Mouse (Mus musculus) CD4-positive, CD25-positive, alpha-beta regulatory T cell, adult 4 months (primary cell): ENCODE results near the gene 1700015F17Rik. TPM values are rescaled to one million over a fixed set of nuclear protein-coding genes. Genes with fewer than 3 reads are reported as not detected.

Source experiments
- ATAC-seq: one replicate; pipeline ENCODE4 v1.8.0; 2017
- polyA plus RNA-seq, 2 experiments: library from polyadenylated mRNA; unstranded; fragments of 100-300 nt; shearing (Covaris generic); gene quantifications; one replicate each; pipeline ENCODE4 v1.2.1; 2017

1700015F17Rik gene
- not detected for polyA plus RNA-seq

DNA sequence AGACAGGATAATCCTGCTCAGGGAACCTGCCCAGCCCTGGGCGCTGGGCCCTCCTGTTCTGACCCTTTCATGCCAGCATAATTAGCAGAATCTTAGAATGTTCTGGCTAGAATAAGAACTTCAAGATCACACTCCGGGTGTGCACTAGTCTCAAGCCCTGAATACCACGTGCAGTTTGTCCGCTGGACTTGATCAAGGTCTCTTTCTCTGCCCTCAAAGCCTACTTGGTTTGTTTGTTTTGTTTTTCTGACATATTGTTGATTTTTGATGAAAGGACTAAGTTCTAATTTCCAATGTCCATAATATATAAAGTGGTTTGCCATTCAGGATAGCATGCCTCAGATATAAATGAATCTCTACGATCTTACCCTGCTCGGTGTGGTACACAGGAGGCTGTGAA lies at the start of gene 1700015F17Rik:
TSS of gene 1700015F17Rik (minus strand) at position 101 of the 400 bp plus-strand sequence.
- ATAC-seq = no peak

DNA sequence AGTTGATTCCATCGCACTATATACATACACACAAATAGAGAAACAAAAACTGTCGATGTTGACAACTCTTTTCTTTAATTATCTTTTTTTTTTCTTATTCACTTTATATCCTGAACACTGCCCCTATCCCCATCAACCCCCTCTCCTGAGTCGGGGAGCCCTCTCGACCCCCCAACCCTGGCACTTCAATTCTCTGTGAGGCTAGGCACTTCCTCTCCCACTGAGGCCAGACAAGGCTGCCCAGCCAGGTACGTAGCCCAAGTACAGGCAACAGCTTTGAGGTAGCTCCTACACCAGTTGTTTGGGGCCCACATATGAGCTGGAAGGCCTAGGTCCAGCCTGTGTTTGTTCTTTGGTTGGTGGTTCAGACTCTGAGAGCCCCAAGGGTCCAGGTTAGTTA lies 36.5 kb upstream of the 1700015F17Rik start:
- ATAC-seq = no peak

DNA sequence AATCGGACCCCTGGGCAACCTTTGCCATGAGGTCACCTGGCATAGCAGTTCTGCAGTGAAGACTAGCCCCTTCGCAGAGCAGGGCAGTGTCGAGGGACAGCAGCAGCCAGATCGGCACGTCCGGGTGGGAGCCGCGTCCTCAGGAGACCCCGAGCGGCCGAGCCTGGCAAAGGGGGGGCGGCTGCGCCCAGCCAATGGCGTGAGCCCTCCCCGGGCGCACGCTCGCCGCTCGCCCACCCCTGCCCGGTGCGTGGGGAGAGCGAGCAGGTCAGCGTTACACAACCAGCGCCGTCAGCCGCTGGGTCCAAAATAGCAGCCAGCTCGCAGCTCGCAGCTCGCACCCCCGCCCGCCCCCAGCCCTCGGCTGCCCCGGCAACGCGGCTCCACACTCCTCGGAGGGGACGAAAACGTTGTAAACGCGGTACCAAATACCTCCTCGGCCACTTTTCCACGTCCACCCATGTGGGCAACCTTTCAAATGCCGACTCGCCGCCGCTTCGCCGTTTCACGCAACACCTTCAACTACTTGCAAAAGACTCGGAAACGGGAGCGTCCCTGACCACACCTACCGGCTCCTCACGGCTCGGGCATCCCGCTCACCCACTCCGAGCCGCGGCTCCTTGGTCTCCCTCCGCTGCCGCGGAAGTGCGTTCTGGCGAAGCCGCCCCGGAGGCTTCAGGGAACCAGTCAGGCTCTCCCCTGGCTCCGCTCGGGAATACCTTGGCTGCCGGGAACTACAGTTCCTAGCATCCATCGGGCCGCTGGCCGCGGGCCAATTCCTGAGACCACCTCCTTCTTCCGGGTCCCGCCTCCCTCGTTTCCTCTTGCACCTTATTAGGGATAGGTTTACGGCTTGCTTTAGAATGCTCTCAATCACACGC lies 35.5 kb upstream of the 1700015F17Rik start, which contains the start of gene Cldn12:
TSS of gene Cldn12 (minus strand) at position 763 of the 881 bp plus-strand sequence.
- ATAC-seq = peak; percentile 82

DNA sequence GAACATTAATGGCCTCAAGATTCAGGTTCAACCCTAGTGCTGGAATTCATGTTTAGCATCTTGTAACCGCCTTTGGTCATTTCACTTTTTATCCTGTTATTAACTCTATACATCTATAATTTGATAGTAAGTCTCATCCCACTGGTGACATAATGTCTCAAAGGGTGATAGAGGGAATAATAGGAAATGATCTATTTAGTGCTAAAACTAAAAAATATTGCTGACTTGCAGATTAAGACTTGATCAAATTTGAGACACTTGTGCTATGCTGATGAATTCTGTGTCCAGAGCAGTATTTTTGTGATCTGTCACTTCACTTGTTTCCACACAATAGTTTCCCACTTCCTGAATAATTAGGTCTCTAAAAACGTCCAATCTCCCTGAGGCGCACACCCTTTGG lies 32.5 kb upstream of the 1700015F17Rik start:
- no peak for ATAC-seq

DNA sequence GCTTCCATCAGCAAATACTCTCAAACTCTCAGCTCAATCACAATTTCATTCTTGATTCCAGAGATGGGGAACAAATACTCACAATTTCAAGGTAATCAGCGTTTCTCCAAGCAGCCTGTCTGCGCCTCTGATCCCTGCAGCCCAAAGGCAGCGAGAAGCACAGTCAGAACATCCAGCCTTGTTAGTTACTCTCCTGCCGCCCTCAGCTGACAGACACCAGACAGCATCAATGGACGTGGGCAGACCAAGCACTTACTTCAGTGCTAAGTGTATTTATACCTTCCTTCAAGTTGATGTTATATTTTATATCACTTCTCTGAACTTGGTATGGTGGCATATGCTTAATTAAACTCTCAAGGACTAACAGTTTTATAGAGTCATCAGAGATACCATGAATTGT lies 32.0 kb upstream of the 1700015F17Rik start:
- ATAC-seq = no peak

DNA sequence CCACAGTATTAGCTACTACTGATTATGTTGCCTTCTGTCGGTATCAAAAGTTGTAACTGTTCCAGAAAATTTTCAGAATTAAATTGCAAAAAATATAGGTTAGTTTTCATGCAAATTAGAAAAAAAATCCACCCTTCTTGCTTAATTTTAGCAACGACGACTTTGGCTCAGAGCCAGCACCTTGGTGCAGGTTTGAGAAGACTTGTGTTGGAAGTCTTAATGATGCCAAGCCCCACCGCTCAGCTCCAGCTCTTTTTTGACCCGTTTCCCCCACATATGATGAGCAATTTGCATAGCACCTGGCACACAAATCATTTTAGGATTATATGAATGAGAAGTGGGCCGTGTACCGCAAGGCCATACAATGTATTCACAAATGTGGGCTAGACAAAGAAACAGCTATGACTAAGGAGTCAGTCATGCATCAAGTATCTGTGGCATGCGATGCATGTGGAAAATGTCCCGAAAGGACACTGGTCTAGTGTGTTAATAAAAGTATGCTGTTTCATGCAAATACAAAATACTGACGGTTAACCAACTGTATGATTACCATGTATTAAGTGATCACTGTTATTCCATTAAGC lies 31.5 kb upstream of the 1700015F17Rik start:
- no peak for ATAC-seq

DNA sequence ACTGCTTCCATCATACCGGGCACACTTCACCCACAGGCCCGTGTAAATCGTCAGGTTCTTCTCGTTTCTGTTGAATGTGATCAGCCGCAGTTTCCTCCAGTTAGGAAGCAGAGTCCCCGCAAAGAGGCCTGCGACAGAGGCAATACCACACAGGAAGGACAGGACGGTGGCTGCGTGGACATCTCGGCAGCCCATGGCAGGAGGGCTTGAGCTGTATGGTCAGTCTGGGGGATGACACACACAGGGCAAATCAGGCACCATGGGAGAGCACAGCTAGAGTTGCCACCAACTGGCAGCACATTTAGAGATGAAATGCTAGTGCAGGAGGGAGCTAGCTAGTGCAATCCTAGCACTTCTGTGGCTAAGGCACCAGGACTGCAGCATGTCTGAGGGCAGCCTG lies 29.3 kb upstream of the 1700015F17Rik start:
- ATAC-seq = no peak

DNA sequence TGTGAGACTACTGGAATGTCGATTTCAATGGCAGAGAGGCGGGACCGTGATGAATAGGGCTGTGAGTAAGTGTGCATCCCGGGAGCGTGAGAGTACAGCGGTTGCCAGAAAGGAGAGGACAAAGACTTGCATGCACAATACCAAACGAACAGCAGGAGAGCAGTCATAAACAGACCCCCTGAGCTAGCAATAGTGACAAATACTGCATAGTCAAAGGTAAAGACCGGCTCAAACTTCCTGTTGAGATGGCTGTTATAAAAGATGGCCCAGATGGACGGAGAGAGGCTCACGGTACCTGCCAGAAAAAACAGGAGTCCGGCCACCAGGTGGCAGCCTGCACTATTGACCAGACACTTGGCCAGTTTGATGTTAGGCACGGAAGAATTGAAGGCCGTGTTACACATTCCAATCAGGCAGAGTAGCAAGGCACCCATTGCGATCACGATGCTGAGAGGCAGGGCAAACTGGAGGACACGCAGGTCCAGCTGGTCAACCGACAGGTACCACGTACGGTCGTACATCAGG lies 28.8 kb upstream of the 1700015F17Rik start:
- ATAC-seq = peak; percentile 37

DNA sequence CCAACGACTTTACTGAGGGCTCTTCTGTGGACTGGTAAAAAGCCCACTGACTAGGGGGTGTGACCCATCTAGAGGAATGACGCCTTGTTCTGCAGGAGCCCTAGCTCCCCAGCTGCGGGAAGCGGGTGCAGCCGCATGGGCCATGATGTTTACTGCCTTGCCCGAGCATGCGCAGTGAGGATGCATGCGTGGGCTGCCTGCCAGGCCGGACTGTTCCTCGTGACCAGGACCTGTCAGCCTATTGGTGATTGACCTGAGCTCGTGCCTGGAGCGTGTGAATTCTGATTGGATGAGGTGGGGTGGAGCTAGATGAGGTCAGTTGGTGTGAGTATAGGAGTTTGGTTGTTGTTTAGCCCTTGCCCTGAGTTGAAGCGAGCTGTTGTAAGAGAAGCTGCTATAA lies 25.5 kb upstream of the 1700015F17Rik start:
- ATAC-seq = no peak

DNA sequence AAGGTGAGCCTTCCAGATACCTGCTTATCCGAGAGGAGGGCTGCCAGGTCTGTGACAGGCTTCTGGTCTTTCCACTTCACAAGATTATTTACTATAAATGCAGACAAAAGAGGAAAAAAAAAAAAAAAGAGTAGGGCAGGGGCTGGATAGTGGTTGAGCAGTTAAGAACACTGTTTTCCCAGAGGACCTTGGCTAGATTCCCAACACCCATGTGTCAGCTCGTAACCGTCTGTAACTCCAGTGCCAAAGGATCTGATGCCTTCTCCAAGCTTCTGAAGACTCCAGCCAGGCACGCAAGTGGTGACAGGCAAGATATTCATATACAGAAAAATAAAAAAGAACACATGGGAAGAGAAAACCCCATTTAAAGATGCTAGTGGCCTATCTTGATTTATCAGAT lies 24.4 kb upstream of the 1700015F17Rik start:
- no peak for ATAC-seq

DNA sequence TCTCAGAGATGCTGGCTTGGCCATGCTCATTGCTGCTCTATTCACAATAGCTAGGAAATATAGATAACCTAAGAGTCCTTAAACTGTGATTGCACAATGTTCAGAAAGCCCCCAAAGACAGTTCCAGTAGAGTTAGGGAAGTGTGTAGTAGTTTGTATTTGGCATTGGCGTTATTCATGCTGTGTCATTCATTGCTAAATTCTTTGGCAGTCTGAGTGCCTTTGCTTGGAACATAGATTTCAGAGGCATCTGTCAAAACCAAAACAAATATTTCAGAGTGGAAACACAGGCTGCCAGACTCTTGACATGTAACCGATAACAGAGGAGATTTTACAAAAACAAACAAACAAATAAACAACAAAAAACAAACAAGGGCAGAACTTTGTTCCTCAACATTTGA lies 22.6 kb upstream of the 1700015F17Rik start:
- ATAC-seq = no peak

DNA sequence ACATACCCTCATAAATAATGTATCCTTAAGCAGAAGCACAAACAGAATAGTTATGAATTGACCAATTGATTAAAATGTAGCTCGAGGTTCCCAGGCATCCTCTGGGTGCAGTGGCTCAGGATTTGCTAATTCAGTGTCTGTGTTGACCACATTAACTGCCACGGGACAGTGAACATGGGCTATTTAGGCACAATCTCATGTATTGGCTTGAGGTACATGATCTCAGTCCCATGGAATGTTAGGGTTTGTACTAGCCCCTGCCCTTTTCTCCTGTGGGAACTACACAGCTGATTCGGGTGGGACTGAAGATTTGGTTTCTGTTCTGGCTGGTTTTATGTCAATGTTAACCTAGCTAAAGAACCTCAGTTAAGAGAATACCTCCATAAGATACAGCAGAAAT lies 17.4 kb upstream of the 1700015F17Rik start:
- ATAC-seq = no peak

DNA sequence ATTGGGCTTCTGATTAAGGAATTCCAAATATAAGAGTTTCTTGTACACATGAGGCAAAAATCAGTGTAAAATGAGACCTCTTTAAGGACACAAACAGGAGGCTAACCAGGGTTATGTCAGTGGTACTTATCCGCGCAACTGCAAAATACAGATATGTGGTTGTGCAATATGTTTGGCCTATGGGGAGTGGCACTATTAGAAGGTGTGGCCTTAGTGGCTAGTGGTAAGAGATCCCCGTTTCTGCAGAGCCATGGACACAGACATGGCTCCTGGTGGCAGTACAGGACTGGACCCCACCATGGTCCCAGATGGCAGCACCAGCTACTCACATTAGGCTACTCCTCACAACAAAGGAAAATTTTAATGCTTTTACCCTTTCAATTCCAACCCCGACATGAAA lies 16.1 kb upstream of the 1700015F17Rik start:
- ATAC-seq = no peak

DNA sequence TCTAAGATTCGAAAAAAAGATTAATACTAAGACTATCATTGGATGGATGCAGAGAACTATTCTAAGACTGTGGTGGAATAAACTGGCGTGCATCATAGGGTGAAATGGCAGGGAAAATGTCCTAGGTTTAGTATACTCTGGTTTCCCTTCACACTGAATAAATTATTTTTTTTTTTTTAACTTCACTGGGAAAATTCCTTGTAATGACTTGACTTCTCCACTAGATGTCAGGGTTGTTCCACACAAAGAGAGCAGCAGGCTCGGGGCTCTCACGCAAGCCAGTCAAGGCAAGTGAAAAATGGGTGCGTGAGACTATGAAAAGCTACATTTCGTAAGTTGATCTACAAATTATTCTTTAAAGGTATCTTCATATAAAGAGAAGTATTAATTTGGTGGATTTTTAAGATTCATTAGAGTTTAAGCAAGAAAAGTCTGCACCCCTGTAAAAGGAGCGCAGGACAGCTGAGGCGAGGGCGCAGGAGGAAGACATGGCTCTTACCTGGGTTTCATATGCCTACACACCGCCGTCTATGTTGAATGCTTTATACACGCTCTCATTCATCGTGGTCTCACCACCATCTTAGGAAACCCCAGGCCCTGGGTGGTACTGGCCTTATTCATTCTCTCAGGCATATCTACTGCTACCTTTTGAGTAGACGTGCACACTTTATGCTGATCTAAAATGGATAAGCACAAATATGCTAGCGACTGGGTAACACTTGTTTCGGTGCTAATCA lies 15.5 kb upstream of the 1700015F17Rik start:
- peak; percentile 66 for ATAC-seq

DNA sequence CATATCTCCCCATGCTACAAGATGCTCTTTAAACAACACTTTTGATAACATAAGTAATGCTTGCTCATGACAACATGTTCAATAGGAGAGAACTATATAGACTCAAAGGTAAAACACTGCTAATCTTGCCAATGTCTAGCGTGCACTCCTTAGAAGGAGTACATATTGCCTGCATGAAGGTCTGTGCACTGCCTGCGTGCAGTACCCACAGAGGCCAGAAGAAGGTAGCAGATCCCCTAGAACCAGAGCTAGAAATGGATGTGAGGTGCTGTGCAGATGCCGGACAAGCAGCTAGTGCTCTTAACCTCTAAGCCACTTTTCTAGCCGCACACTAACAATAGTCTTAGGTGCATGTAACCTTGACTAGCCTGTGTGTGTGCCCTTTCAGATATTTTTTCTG lies 13.2 kb upstream of the 1700015F17Rik start:
- ATAC-seq = no peak

DNA sequence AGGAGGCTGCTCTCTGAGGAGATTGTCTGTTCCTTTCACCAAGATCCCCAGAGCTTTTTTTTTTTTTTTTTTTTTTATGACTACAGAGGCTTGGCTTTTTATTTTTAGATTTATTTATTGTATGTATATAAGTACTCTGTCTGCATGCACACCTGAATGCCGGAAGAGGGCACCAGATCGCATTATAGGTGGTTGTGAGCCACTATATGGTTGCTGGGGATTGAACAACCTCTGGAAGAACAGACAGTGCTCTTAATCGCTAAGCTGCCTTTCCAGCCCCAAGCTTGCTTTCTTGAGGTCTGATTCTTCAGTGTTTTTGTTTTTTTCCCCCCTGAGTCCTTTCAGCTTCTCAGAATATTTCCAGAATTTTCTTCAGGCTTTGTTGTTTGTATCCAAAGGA lies 7.1 kb upstream of the 1700015F17Rik start:
- ATAC-seq = no peak

DNA sequence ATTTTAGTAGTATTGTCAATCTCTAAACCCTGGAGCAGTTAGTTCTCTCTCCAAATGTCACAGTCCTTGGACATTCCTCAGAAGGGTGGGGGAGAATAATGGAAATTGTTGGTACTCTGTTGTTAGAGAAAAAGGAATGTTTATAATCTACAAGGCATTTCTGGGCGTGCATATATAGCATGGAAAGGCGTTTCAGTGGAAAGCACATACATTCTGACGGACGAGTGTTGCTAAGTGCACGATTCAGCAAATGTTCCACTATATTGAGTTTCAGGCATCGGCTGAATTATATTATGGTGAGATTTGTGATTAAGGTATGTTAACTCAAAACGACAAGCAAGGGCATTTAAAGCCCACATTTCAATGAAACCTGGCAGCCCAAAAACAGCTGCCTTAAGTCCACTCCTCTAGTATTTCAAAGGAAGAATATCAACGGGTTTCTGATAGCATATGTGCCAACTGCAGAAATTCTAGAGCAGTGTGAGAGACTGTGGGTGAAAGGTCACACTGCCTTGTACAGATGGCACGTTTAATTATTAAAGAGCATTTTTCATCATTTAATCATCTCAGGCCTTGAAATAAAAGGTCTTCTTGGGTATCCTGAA lies 4.4 kb upstream of the 1700015F17Rik start:
- no peak for ATAC-seq

DNA sequence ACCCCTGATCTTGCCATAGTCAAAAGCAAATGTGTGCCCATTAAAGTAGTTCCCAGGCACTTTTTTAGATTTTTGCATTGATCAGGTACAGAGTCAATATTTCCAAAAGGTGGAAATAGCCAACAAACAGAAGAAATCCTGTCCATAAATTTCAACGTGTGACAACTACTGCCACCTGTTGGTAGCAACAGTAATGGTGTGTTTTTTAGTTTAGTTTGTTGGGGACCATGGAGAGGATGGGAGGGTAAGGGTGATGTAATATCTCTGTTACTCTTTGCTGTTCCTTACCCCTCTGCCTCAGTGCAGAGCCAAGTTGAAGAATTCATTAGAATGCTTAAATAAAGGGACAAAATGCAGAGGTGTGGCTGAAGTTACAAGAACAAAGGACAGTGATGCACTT lies 2.7 kb upstream of the 1700015F17Rik start:
- no peak for ATAC-seq

DNA sequence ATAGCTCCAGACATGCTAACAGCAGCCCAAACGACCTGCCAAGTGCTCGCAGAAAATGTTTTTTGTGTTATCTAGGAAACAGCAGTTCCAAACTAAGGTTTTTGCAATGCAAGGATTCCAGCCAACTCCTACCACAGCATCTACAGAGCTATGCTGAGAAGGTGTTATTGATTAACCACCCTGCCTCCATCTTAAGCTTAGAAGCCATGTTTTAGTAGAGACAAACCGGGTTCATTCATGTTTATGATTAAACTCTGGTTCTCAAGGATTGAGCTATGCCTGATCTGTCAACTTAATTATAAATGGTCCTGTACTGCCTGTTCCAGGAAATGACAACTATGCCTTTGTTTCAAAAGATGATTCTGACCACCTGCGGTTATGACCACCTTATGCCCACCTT lies 2.8 kb downstream of the 1700015F17Rik start:
- ATAC-seq = no peak

DNA sequence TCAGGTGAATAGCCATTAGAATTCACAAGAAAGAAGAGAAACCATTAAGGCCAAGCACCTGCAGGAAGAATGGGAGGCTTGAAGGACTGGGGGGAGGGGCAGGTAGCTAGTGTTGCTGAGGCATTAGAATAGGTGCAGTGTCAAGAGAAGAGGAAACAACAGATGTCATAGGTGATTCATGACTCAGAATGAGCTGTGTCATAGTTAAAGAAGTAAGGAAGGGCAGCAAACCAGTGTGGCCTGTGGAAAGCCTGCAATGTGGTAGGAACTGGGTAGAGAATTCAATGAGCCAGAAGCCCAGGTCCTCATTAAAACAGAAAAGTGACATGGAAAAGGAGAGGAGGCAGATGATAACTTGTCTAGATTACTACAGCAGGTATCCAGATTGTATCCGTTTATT lies 13.7 kb downstream of the 1700015F17Rik start:
- no peak for ATAC-seq

DNA sequence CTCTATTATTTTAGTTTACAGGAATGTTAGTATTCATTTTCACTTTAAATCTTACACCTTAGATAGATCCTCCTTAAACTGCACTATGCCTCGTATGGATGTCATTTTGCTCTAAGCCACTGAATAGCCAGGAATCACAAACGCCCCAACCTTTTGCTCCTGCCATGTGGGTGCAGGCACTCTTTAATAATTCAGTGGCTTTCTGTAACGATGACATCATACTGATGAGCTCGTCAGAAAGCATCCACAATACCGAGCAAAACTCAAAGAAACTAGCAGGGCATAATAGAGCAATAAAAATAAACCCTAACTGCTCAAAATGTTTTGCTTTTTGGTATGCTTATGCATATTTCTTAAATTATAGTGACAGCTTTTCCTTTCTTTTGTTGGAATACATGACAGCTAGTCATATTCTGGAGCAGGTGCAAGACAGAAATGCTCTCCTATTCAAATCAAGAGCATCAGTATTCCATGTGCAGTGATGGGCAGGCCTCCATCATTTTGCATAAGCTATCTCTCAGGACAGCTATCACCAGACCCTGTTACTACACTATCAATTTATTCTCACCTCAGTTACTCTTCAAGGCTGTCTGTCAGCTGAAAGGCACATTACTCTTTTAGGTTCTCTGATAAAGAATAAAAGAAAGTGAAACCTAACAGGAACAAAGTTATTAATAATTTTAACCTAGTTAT lies 47.1 kb downstream of the 1700015F17Rik start:
- ATAC-seq = no peak

DNA sequence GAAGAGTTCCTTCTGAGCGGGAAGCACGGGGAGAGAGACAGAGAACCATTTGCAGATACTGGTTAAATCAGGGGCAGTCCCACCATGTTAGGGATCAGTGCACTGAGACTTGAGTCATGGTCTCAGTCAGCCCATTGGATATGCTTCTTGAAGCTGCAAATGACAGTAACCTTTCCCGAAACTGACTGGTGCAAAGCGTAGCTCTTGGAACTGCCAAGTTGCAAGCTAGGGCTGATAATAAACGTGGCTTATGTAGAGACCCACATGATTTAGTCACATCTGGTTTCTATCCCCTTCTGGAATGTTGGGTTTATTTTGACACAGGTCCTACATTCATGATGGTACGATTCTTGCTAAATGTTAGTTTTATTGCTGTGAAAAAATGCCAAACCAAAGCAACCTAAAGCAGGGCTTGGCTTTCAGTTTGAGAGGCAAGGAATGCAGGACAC lies 55.2 kb downstream of the 1700015F17Rik start:
- no peak for ATAC-seq
